Mouse (Mus musculus) hindbrain, embryonic 15.5 days (tissue): ENCODE data around the gene Cd3eap. TPM values are rescaled to one million over a fixed set of nuclear protein-coding genes. Genes with fewer than 3 reads are reported as not detected.

Experiments used
- ATAC-seq: fragments of 200-750 bp; cut with Nextera tagmentation; 2 replicates; pipeline ENCODE4 v1.8.0; 2017; ENCODE audit warnings: low read depth, moderate number of reproducible peaks, moderate TSS enrichment; ENCODE audit not compliant: low FRiP score
- H3K27ac ChIP-seq: fragments of 300-500 bp; sonication (generic); replicated peaks from 2 replicates; pipeline ENCODE4 v1.5.1; 2015; ENCODE audit warnings: mild to moderate bottlenecking, inconsistent platforms
- H3K27me3 ChIP-seq: fragments of 300-500 bp; sonication (generic); 2 replicates; pipeline ENCODE4 v1.6.1; 2015; ENCODE audit warnings: control low read depth, inconsistent platforms
- H3K36me3 ChIP-seq: fragments of 300-500 bp; sonication (generic); 2 replicates; pipeline ENCODE4 v1.6.1; 2015; ENCODE audit warnings: control low read depth, inconsistent platforms
- H3K4me1 ChIP-seq: fragments of 300-500 bp; sonication (generic); replicated peaks from 2 replicates; pipeline ENCODE4 v1.6.1; 2015; ENCODE audit warnings: control low read depth, inconsistent platforms
- H3K4me2 ChIP-seq: fragments of 300-500 bp; sonication (generic); 2 replicates; pipeline ENCODE4 v1.6.1; 2015; ENCODE audit warnings: moderate library complexity, mild to moderate bottlenecking, inconsistent platforms
- H3K4me3 ChIP-seq: fragments of 300-500 bp; sonication (generic); 2 replicates; pipeline ENCODE4 v1.5.1; 2015; ENCODE audit warnings: mild to moderate bottlenecking, inconsistent platforms
- H3K9ac ChIP-seq: fragments of 300-500 bp; sonication (generic); 2 replicates; pipeline ENCODE4 v1.6.1; 2015; ENCODE audit warnings: inconsistent platforms
- H3K9me3 ChIP-seq: fragments of 300-500 bp; sonication (generic); 2 replicates; pipeline ENCODE4 v1.6.1; 2016; ENCODE audit warnings: control low read depth, inconsistent platforms
- WGBS: fragments of 180-500 bp; shearing (Covaris S2); methylation state at CpG from one replicate; pipeline ENCODE4 v1.1.7; 2015; 5-methylcytosine and 5-hydroxymethylcytosine counted together
- polyA plus RNA-seq: library from polyadenylated mRNA; unstranded; fragments of >200 nt; fragmentation: Nextera tagmentation; extraction: Ambion mirVana; gene quantifications from 2 replicates; pipeline ENCODE4 v1.2.1, GENCODE M21; 2015

The Cd3eap gene
- polyA plus RNA-seq, 1 experiment from 2014 or later = 22.5 TPM

GRCm38 (mm10) chr7:19359892-19360641, 784 bp upstream of the Cd3eap start:
- under 1% methylated on average over 45 of the region's 45 CpGs for WGBS
- H3K36me3 ChIP-seq = peaks cover 18% of the 10 kb centered on the region
- H3K9me3 ChIP-seq = no peaks in the 10 kb centered on the region
- H3K9ac ChIP-seq = peak overlapping the region; percentile 68
- peak; percentile 58 for ATAC-seq
- H3K4me2 ChIP-seq = peak overlapping the region; percentile 96
- peak overlapping the region; percentile 46; the same call in 1 of the 2 replicates for H3K27ac ChIP-seq
- peak overlapping the region; percentile 82 for H3K4me3 ChIP-seq
- H3K4me1 ChIP-seq = peaks cover 34% of the 10 kb centered on the region
- peaks cover 15% of the 10 kb centered on the region for H3K27me3 ChIP-seq

GRCm38 (mm10) chr7:19358634-19359033, 649 bp downstream of the Cd3eap start:
- H3K4me1 ChIP-seq = peaks cover 34% of the 10 kb centered on the region
- peak overlapping the region; percentile 96 for H3K4me2 ChIP-seq
- WGBS = 25% methylated on average over 13 of the region's 13 CpGs
- peak overlapping the region; percentile 82 for H3K4me3 ChIP-seq
- H3K27me3 ChIP-seq = peaks cover 15% of the 10 kb centered on the region
- H3K9ac ChIP-seq = peak overlapping the region; percentile 68
- ATAC-seq = no peak
- H3K27ac ChIP-seq = no peak overlapping the region
- H3K9me3 ChIP-seq = no peaks in the 10 kb centered on the region
- peaks cover 29% of the 10 kb centered on the region for H3K36me3 ChIP-seq

- no peak for ATAC-seq
- H3K9ac ChIP-seq = no peak overlapping the region
- H3K9me3 ChIP-seq = no peaks in the 10 kb centered on the region
- H3K4me2 ChIP-seq = peak overlapping the region; percentile 96
- H3K36me3 ChIP-seq = peaks cover 31% of the 10 kb centered on the region
- H3K4me3 ChIP-seq = peak overlapping the region; percentile 82; the same call in 1 of the 2 replicates
- H3K27ac ChIP-seq = no peak overlapping the region
- H3K4me1 ChIP-seq = peaks cover 34% of the 10 kb centered on the region
- H3K27me3 ChIP-seq = peaks cover 11% of the 10 kb centered on the region
- WGBS = 91% methylated on average over 25 of the region's 25 CpGs
Measured at GRCm38 (mm10) chr7:19357381-19358375, 1.6 kb downstream of the Cd3eap start.

- no peak for ATAC-seq
- Histone ChIP-seq H3K27ac (no peak overlapping the region), H3K4me3 (no peak overlapping the region), H3K9ac (no peak overlapping the region), H3K4me2 (no peak overlapping the region), H3K4me1 (peaks cover 22% of the 10 kb centered on the region), H3K27me3 (peaks cover 3% of the 10 kb centered on the region; the same call in 1 of the 2 replicates), H3K36me3 (peaks cover 44% of the 10 kb centered on the region), H3K9me3 (no peaks in the 10 kb centered on the region)
- 72% methylated on average over 10 of the region's 10 CpGs for whole genome bisulfite sequencing
Measured at GRCm38 (mm10) chr7:19356311-19356710, 3.0 kb downstream of the Cd3eap start.

GRCm38 (mm10) chr7:19354991-19355390, 4.3 kb downstream of the Cd3eap start:
- H3K27me3 ChIP-seq = no peaks in the 10 kb centered on the region
- ATAC-seq = no peak
- 93% methylated on average over 5 of the region's 5 CpGs for WGBS
- no peak overlapping the region for H3K9ac ChIP-seq
- peaks cover 49% of the 10 kb centered on the region for H3K36me3 ChIP-seq
- H3K9me3 ChIP-seq = no peaks in the 10 kb centered on the region
- no peak overlapping the region for H3K4me2 ChIP-seq
- H3K4me3 ChIP-seq = no peak overlapping the region
- H3K27ac ChIP-seq = no peak overlapping the region
- peaks cover 10% of the 10 kb centered on the region for H3K4me1 ChIP-seq

GRCm38 (mm10) chr7:19350221-19350620, 9.1 kb downstream of the Cd3eap start:
- H3K4me3 ChIP-seq = no peak overlapping the region
- no peak for ATAC-seq
- H3K4me1 ChIP-seq = peaks cover 13% of the 10 kb centered on the region
- no peaks in the 10 kb centered on the region for H3K27me3 ChIP-seq
- no peak overlapping the region for H3K9ac ChIP-seq
- H3K27ac ChIP-seq = no peak overlapping the region
- H3K4me2 ChIP-seq = no peak overlapping the region
- H3K36me3 ChIP-seq = peaks cover 45% of the 10 kb centered on the region
- H3K9me3 ChIP-seq = no peaks in the 10 kb centered on the region
- 96% methylated on average over 8 of the region's 8 CpGs for WGBS

GRCm38 (mm10) chr7:19349188-19349915, 9.9 kb downstream of the Cd3eap start:
- H3K9me3 ChIP-seq = no peaks in the 10 kb centered on the region
- H3K4me1 ChIP-seq = peaks cover 18% of the 10 kb centered on the region
- peaks cover 37% of the 10 kb centered on the region for H3K36me3 ChIP-seq
- WGBS = 91% methylated on average over 13 of the region's 13 CpGs
- H3K27ac ChIP-seq = no peak overlapping the region
- H3K4me2 ChIP-seq = no peak overlapping the region
- no peak overlapping the region for H3K4me3 ChIP-seq
- H3K9ac ChIP-seq = no peak overlapping the region
- no peak for ATAC-seq
- H3K27me3 ChIP-seq = no peaks in the 10 kb centered on the region

GRCm38 (mm10) chr7:19344938-19345471, 14.3 kb downstream of the Cd3eap start:
- 1% methylated on average over 31 of the region's 31 CpGs for WGBS
- Histone ChIP-seq H3K4me1 (peaks cover 49% of the 10 kb centered on the region), H3K4me2 (peak overlapping the region; percentile 89), H3K9me3 (no peaks in the 10 kb centered on the region), H3K36me3 (peaks cover 13% of the 10 kb centered on the region; the same call in 1 of the 2 replicates), H3K4me3 (peak overlapping the region; percentile 82), H3K9ac (peak overlapping the region; percentile 77), H3K27me3 (0 out of 2 replicates have a peak, but pooled peaks cover 14% of the 10 kb centered on the region), H3K27ac (peak overlapping the region; percentile 89)
- peak; percentile 96 for ATAC-seq

GRCm38 (mm10) chr7:19344237-19344847, 14.9 kb downstream of the Cd3eap start, which contains the start of gene Ercc1:
TSS of gene Ercc1 (plus strand) at chr7:19344778.
- Histone ChIP-seq H3K4me2 (peak within 1 kb of the TSS; percentile 89), H3K27ac (peak within 1 kb of the TSS; percentile 89), H3K4me3 (peak within 1 kb of the TSS; percentile 82), H3K36me3 (peaks cover 11% of the 10 kb centered on the region; the same call in 1 of the 2 replicates), H3K9ac (peak within 1 kb of the TSS; percentile 77), H3K4me1 (peaks cover 49% of the 10 kb centered on the region), H3K27me3 (0 out of 2 replicates have a peak, but pooled peaks cover 14% of the 10 kb centered on the region), H3K9me3 (no peaks in the 10 kb centered on the region)
- ATAC-seq = peak; percentile 10; the same call in 1 of the 2 replicates
- 25% methylated on average over 12 of the region's 12 CpGs for WGBS

- Histone ChIP-seq H3K36me3 (0 out of 2 replicates have a peak, but pooled peaks cover under 1% of the 10 kb centered on the region), H3K9ac (no peak overlapping the region), H3K27me3 (0 out of 2 replicates have a peak, but pooled peaks cover 14% of the 10 kb centered on the region), H3K4me3 (no peak overlapping the region), H3K9me3 (no peaks in the 10 kb centered on the region), H3K27ac (no peak overlapping the region), H3K4me2 (peak overlapping the region; percentile 95; the same call in 1 of the 2 replicates), H3K4me1 (peaks cover 49% of the 10 kb centered on the region)
- 2% methylated on average over 11 of the region's 11 CpGs for WGBS
- no peak for ATAC-seq
Measured at GRCm38 (mm10) chr7:19343210-19343808, 16.0 kb downstream of the Cd3eap start.
